Mouse (Mus musculus): ENCODE measurements around the gene Abraxas2.

The Abraxas2 gene

DNA sequence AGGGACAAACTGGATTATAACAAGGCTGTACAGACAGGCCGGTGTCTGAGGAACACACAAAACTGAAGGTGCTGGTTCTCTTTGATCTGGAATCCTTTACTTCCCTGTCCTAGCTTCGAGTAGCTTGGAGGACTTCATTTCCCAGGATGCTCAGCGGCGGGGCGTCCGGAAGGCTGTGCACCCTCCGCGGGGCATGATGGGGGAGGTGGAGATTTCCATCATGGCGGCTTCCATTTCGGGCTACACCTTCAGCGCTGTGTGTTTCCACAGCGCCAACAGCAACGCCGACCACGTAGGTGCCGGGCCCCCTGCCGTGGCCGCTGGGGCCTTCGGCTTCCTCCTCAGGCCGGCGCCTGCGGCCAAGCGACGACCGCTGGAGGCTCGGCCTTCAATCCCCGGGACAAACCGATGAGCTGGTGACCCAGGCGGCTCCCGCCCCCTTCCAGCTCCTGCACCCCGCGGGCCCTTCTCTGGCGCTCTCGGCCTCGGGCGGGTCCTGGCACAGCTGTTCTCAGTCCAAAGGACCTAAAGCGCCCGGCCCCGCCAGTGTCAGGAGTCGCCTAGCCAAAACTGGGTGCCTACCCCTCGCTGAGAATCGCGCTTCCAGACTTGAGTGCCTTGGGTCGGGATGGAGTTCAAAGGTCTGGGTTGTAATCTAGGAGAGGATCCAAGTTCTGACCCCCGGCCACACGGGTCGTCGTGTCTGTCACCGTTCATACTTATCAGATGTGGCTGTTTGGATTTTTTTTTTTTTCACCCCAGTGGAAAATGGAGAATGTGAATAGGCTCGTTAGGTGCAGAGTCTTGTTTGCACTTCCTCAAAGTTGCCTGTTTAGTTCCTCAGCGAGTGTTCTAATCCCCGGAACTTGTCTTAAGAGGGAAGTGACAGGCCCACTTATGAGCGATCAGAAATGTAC lies at the start of gene Abraxas2:
TSS of gene Abraxas2 (plus strand) at position 184 of the 917 bp plus-strand sequence.
- peak; percentile 100 for ATAC-seq (ENCODE audit: low TSS enrichment)

DNA sequence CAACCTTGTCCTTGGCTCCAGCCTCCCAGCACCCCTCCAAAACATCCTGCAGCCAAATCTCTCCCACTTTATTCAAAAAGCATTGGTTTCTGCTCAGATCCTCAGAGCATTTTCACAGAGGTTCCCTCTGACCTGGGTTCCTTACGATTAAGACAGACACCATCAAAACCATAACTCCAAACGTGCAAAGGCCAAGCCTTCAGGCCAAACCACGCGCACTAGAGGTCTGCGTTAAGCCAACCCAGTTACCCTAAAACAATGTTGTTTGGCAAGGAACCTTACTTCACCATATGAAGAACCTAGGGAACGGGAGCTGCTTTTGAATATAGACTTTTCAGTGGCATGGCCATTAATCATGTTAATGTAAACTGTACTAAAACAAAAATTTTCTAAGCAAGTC lies 49.3 kb upstream of the Abraxas2 start:
- no peak for ATAC-seq (ENCODE audit: low TSS enrichment)

GRCm38 (mm10) chr7:132810368-132810767 lies 48.7 kb upstream of the Abraxas2 start:
- ATAC-seq (ENCODE audit: low TSS enrichment): peak; percentile 26

- peak; percentile 22 for ATAC-seq (ENCODE audit: low TSS enrichment)
Observed at GRCm38 (mm10) chr7:132810879-132811278, 48.1 kb upstream of the Abraxas2 start.

- no peak for ATAC-seq (ENCODE audit: low TSS enrichment)
Observed at GRCm38 (mm10) chr7:132811716-132812618, 47.1 kb upstream of the Abraxas2 start.

GRCm38 (mm10) chr7:132812619-132813415 lies 46.2 kb upstream of the Abraxas2 start:
- peak; percentile 24; the same call in 1 of the 2 replicates for ATAC-seq (ENCODE audit: low TSS enrichment)

DNA sequence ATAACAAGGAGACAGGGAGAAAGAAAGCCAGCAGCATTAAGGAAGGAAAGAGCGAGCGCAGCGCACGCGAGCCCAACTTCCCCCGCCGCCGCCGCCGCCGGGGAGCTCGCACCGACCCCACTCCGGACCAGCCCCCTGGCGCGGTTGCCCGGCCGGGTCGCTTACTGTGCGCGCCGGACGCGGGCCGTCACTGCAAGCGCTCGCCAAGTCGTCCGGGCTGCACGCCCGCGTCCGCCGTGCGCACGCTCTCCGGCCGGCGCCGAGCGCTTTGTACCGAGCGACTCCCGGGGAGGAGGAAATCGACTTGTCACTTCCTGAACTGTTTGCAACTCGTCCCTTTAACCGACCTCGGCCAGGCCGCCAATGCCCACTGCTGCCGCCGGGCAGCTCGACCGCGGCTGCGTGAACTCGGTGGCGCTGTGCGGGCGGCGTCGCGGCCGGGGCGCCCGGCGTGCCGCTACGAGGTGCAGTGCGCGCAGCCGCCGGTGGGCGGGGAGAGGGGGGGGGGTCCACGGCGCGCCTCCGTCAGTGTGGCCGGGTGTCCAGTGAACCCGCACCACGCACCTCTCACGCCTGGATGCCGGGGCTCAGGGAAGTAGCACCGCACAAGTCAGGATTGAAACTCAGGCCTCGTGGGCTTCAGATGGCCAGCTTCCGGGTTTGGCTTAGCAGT lies 45.5 kb upstream of the Abraxas2 start, which contains the start of gene Fam53b:
TSS of gene Fam53b (minus strand) at position 471 of the 673 bp plus-strand sequence.
- ATAC-seq (ENCODE audit: low TSS enrichment): peak; percentile 31

DNA sequence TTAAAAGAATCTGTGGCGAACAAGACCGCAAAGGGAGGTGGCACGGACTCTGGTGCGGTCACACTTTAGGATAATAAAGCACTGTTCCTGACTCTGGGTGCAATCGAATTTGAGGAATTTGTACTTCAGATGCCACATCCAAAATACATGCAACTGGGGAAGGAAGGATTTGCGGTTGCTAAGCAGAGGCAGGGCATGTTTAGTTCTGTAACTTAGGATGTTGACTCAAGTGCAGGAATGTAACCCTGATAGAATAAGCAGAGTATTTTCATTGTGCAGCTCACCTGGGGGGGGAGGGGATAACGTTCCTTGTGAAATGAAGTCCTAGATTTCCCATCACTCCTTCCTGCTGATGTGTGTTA lies 45.0 kb upstream of the Abraxas2 start:
- ATAC-seq (ENCODE audit: low TSS enrichment): no peak

DNA sequence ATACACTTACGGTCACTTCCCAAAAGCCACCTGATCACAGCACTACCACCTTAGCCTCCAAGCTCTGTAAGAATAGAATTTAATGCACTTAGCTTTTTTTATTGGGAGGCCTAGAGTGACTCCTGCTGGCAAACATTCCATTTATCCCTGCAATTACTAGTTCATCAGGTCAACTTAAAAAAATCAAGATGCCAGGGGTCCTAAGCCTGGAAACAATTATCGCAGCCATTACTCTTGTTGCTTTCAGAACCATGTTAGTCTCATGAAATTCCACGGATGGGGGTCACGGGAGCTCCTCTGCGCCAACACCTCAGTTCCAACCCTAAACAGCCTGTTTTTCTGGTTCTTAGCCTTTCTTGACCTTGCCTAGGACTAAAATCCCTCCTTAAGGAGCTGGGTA lies 43.9 kb upstream of the Abraxas2 start:
- no peak for ATAC-seq (ENCODE audit: low TSS enrichment)

- no peak for ATAC-seq (ENCODE audit: low TSS enrichment)
Observed at GRCm38 (mm10) chr7:132816528-132816927, 42.5 kb upstream of the Abraxas2 start.

DNA sequence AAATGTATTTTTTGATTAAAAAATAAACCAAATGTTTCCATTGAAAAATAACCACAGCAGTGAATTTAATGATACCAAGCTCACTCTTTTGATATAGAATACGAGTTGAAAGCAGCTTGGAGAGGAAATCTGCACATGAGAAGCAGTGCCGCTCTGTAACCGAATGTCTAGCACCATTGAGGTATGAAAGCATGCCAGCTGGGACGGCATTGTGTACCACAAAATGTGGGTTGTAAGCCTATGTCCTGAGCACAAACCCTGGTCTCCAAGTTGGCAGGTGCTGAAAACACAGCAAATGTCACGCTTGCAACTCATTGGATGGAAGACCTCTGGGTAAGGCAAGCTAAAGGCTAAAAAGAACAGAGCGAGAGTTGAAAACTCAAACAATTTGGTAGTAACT lies 42.0 kb upstream of the Abraxas2 start:
- ATAC-seq (ENCODE audit: low TSS enrichment): no peak

DNA sequence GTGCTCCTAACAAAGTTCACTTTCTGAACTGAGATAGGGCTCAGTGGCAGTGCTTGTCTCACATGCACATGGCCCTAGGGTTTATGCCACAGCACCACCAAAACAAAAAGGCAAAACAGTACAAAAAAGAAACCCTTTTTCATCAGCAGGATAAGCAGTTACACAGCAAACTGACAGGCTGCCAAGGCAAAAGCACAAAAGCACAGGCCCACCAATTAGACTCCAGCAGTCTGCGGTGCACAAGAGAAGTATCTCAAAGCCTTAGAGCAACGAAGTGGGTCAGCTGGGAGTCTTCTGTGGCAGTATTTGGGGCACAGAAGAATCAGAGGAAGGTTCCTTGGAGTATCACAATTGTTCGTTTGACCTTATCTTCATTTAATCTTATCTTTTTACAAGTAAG lies 38.3 kb upstream of the Abraxas2 start:
- ATAC-seq (ENCODE audit: low TSS enrichment): no peak

GRCm38 (mm10) chr7:132823832-132824231 lies 35.2 kb upstream of the Abraxas2 start:
- ATAC-seq (ENCODE audit: low TSS enrichment): no peak

- ATAC-seq (ENCODE audit: low TSS enrichment): peak; percentile 88
Observed at GRCm38 (mm10) chr7:132824346-132825022, 34.5 kb upstream of the Abraxas2 start.

GRCm38 (mm10) chr7:132830955-132831354 lies 28.1 kb upstream of the Abraxas2 start:
- ATAC-seq (ENCODE audit: low TSS enrichment): no peak

DNA sequence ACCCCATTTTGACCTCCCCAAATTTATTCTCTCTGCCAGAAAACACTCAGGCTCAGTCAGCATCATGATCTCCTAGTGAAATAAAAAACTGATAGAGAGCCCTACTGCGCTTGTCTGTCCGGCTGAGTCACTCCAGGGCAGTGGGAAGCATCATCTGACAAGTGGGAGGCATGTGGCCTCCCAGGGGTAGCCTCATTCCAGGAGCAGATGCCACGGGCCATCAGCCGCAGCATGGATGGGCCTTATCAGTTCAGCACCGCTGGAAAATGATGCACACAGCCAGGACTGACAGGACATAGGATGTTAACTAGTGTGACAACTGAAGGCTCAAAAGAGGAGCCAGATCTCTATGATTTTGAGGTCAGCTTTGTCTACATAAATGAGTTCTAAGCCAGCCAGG lies 17.7 kb upstream of the Abraxas2 start:
- ATAC-seq (ENCODE audit: low TSS enrichment): no peak

- ATAC-seq (ENCODE audit: low TSS enrichment): no peak
Observed at GRCm38 (mm10) chr7:132842455-132842854, 16.6 kb upstream of the Abraxas2 start.

DNA sequence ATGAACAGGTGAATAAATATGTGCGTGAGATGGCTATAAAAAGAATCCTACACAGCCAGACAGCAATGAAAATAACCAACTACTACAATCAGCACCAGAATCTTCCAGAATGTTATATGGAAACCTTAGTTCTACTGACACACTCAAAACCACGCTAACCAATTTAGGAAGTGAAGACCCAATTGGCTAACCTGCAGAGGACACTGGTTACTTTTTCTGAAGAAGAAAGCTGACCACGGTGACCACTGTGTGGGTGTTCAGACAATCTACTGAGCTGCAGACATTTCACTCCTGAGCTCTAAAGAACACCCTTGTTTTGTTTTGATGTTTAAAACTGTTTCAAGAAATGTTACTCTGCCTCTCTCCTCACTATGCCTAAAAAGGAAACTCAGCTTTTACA lies 15.9 kb upstream of the Abraxas2 start:
- no peak for ATAC-seq (ENCODE audit: low TSS enrichment)

DNA sequence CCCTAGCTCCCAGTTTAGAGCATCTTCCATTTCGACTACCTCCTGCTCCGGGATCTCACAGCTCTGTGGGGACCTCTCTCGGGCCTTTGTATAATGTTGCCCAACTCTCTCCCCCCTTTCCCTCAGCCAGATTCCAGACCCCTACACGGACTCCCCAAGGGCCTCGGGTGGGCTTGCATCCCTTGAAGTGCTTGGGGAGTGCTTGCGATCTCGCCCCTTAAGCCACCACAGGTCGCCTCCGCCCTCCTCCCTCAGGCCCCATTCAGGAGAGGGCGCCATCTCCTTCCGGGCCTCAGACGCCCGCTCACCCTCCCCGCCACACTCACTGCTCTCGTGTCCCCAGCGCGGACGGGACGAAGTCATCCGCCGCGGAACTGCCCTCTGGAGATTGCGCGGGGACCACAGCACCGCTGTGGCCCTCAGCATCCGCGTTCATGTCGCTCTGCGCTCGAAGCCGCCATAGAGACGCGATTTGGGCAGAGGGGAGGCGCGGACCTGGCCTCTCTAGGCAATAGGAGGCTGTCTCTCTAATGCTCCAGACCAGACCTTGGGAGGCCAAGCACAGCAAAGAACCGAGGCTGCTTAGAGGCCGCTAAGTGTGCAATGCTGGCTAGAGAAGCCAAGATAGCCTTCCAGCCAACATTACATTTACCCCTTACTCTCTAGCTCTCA lies 6.7 kb upstream of the Abraxas2 start, which contains the start of gene Eef1akmt2:
TSS of gene Eef1akmt2 (minus strand) at position 501 of the 672 bp plus-strand sequence.
- peak; percentile 96 for ATAC-seq (ENCODE audit: low TSS enrichment)

DNA sequence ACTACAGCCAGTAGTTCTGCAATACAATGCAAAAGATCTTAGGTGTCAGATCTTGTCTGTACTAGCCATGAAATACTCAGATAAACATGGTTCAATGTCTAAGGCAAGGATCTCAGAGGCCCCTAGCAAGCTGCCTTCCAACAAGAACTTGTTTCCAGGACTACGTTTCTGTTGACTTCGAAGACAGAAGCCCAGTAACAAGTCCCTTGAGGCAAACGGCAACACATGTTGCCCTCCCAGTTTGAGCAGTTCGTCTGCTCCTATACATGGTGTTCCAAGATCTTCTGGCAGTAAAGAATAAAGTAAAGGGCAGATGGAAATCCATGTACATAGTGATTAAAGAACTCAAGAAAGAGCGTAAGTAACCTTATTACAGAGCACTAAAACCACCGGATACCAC lies 5.7 kb upstream of the Abraxas2 start:
- ATAC-seq (ENCODE audit: low TSS enrichment): no peak
